Mouse (Mus musculus): ENCODE data around the gene Pank2. TPM values are rescaled to one million over a fixed set of nuclear protein-coding genes. Genes with fewer than 3 reads are reported as not detected.

Gene Pank2
- polyA plus RNA-seq, 1 experiment: 36.7 TPM

DNA sequence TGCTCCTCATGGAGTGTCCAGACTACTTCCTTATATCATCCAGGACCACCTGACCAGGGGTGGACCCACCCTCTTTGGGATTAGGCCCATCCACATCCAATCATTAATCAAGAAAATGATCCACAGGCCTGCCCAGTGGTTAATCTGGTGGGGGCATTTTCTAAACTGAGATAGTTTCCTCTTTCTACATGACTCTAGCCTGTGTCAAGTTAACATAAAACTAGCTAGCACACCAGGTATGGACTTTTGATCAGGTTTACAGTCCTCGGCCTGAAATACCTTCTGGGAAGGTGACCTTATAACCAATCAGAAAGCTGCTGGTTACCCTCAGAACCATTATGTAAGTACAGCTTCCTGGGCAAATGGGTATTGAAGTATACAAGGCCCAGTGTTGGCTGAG lies 66.7 kb downstream of the Pank2 start:
- Histone ChIP-seq H3K27me3 (ENCODE audit: control insufficient read depth, insufficient read depth, low read length) (no peaks in the 10 kb centered on the region), H3K4me3 (replicated peaks; ENCODE audit: insufficient read depth, low read depth, low read length) (no peak overlapping the region), H3K4me1 (ENCODE audit: control insufficient read depth, insufficient read depth, low read length) (no peaks in the 10 kb centered on the region; the same call in 1 of the 2 replicates), H3K27ac (ENCODE audit: insufficient read depth, low read length) (no peak overlapping the region)
- WGBS: 100% methylated on average over 1 of the region's 1 CpGs
- DNase-seq: no peak
- TF ChIP-seq CTCF (IDR thresholded peaks at IDR 0.05; ENCODE audit: borderline replicate concordance, insufficient read depth, low read depth, low read length) (no peak), POLR2A (IDR thresholded peaks at IDR 0.05; ENCODE audit: borderline replicate concordance, insufficient read depth, low read length) (no peak)

DNA sequence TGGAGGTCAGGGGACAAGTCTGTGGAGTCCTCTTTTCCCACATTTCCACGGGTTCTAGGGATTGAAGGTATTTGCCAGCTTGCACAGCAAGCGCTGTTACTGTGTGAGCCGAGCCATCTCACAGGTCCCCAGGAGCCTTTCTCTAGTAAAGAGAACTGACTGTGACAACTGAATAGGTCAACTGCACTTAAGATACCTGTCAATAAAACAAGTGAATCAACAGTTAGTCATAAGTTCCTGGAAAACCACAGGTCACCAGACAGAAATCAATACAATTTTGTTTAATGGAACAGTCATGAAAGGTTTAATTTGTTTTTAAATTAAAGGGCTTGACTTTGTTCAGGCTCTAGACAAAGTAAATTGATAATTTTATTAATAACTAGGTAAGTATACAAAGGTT lies 68.3 kb downstream of the Pank2 start:
- 36% methylated on average over 3 of the region's 3 CpGs for WGBS
- H3K4me1 ChIP-seq (ENCODE audit: control insufficient read depth, insufficient read depth, low read length): no peaks in the 10 kb centered on the region
- TF ChIP-seq POLR2A (IDR thresholded peaks at IDR 0.05; ENCODE audit: borderline replicate concordance, insufficient read depth, low read length) (no peak), CTCF (IDR thresholded peaks at IDR 0.05; ENCODE audit: borderline replicate concordance, insufficient read depth, low read depth, low read length) (no peak)
- no peak overlapping the region for H3K4me3 ChIP-seq (replicated peaks; ENCODE audit: insufficient read depth, low read depth, low read length)
- no peak for DNase-seq
- no peak overlapping the region for H3K27ac ChIP-seq (ENCODE audit: insufficient read depth, low read length)
- H3K27me3 ChIP-seq (ENCODE audit: control insufficient read depth, insufficient read depth, low read length): no peaks in the 10 kb centered on the region

DNA sequence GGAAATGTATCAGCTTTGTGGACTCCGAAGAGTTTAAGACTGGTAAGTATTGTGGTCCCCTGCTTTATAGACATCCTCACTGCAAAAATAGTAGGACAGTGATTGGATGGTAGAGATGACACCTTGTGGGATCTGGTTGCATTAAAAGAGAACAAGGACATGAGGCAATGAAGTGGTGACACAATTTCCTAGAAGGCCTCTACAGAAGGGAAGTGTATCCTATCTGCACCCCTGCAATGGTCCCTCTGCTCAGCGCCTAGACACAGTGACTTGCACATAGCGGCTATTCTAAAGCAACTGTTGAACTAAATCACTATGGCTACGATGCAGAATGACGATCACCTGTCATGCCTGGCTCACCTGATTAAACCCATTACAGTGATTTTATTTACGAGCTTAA lies 75.3 kb downstream of the Pank2 start:
- WGBS: 92% methylated on average over 6 of the region's 6 CpGs
- Histone ChIP-seq H3K27ac (ENCODE audit: insufficient read depth, low read length) (no peak overlapping the region), H3K27me3 (ENCODE audit: control insufficient read depth, insufficient read depth, low read length) (no peaks in the 10 kb centered on the region), H3K4me1 (ENCODE audit: control insufficient read depth, insufficient read depth, low read length) (no peaks in the 10 kb centered on the region), H3K4me3 (replicated peaks; ENCODE audit: insufficient read depth, low read depth, low read length) (no peak overlapping the region)
- TF ChIP-seq POLR2A (IDR thresholded peaks at IDR 0.05; ENCODE audit: borderline replicate concordance, insufficient read depth, low read length) (no peak), CTCF (IDR thresholded peaks at IDR 0.05; ENCODE audit: borderline replicate concordance, insufficient read depth, low read depth, low read length) (no peak)
- DNase-seq: no peak

DNA sequence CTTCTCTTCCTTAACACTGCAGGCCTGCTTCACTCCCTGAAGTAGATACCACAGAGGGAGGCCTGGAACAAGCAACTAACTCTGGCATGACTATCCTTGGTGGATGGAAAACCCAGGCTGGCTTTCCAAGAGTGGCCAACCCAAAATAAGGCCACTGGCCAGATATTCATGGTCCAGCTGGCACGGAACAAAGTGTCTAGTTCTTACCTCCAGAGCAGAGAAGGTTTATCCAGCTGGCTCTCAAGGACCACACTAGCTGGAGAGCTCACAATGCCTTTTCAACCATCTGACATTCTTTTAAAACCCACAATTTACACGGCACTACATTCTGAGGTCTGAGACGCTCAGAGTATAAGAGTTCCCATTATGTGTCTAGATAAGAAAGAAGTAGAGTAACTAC lies 82.2 kb downstream of the Pank2 start:
- TF ChIP-seq CTCF (IDR thresholded peaks at IDR 0.05; ENCODE audit: borderline replicate concordance, insufficient read depth, low read depth, low read length): no peak
- no peak for TF ChIP-seq POLR2A (IDR thresholded peaks at IDR 0.05; ENCODE audit: borderline replicate concordance, insufficient read depth, low read length)
- Histone ChIP-seq H3K4me3 (replicated peaks; ENCODE audit: insufficient read depth, low read depth, low read length) (no peak overlapping the region), H3K4me1 (ENCODE audit: control insufficient read depth, insufficient read depth, low read length) (peaks cover 3% of the 10 kb centered on the region; the same call in 1 of the 2 replicates), H3K27me3 (ENCODE audit: control insufficient read depth, insufficient read depth, low read length) (no peaks in the 10 kb centered on the region), H3K27ac (ENCODE audit: insufficient read depth, low read length) (no peak overlapping the region)
- 10% methylated on average over 3 of the region's 3 CpGs for WGBS
- DNase-seq: peak; percentile 69 to 86

DNA sequence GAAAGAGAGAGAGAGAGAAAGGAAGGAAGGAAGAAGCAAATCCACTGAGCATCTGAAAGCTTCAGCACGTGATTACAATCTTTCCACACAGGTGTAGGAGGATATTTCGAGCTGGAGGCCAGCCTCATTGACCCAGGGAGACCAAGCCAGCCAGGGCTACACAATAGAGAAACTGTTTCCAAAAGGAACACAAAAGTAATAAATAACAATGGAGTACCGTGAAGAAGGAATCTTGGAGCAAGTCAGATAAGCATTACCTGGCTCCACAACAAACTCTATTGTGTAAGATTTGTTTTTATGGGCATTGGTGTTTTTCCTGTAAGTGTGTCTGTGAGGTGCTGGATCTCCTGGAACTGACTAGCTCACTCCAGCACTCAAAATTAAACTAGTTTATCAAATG lies 83.3 kb downstream of the Pank2 start:
- WGBS: 67% methylated on average over 3 of the region's 3 CpGs
- Histone ChIP-seq H3K4me3 (replicated peaks; ENCODE audit: insufficient read depth, low read depth, low read length) (no peak overlapping the region), H3K27me3 (ENCODE audit: control insufficient read depth, insufficient read depth, low read length) (no peaks in the 10 kb centered on the region), H3K27ac (ENCODE audit: insufficient read depth, low read length) (no peak overlapping the region), H3K4me1 (ENCODE audit: control insufficient read depth, insufficient read depth, low read length) (peaks cover 3% of the 10 kb centered on the region; the same call in 1 of the 2 replicates)
- no peak for DNase-seq
- TF ChIP-seq CTCF (IDR thresholded peaks at IDR 0.05; ENCODE audit: borderline replicate concordance, insufficient read depth, low read depth, low read length): no peak
- TF ChIP-seq POLR2A (IDR thresholded peaks at IDR 0.05; ENCODE audit: borderline replicate concordance, insufficient read depth, low read length): no peak

Other genes starting within 250 kb of the Pank2 start
- gene Gfra4, start 219.4 kb upstream of the Pank2 start, polyA plus RNA-seq (2012; rRNA removed): 75.1 and 87.0 TPM in 2 replicates
- gene Adam33, start 198.7 kb upstream of the Pank2 start, polyA plus RNA-seq (2012; rRNA removed): 1.5 and 3.6 TPM in 2 replicates
- 0.07 and 0.17 TPM in 2 replicates for gene Siglec1, start 175.7 kb upstream of the Pank2 start, polyA plus RNA-seq (2012; rRNA removed)
- 7.8 and 8.0 TPM in 2 replicates for gene Hspa12b, start 135.2 kb upstream of the Pank2 start, polyA plus RNA-seq (2012; rRNA removed)
- gene Gm11037, start 129.0 kb upstream of the Pank2 start, polyA plus RNA-seq (2012; rRNA removed): not detected in 2 replicates
- gene 1700037H04Rik, start 102.4 kb upstream of the Pank2 start, polyA plus RNA-seq (2012; rRNA removed): 137 and 143 TPM in 2 replicates
- 66.2 and 72.5 TPM in 2 replicates for gene Cenpb, start 82.4 kb upstream of the Pank2 start, polyA plus RNA-seq (2012; rRNA removed)
- 25.7 and 26.4 TPM in 2 replicates for gene Cdc25b, start 75.5 kb upstream of the Pank2 start, polyA plus RNA-seq (2012; rRNA removed)
- 9.9 and 10.2 TPM in 2 replicates for gene Spef1, start 75.2 kb upstream of the Pank2 start, polyA plus RNA-seq (2012; rRNA removed)
- 43.7 and 44.7 TPM in 2 replicates for gene Ap5s1, start 55.4 kb upstream of the Pank2 start, polyA plus RNA-seq (2012; rRNA removed)
- 11.6 and 12.6 TPM in 2 replicates for gene Mavs, start 28.4 kb upstream of the Pank2 start, polyA plus RNA-seq (2012; rRNA removed)
- 14.5 and 14.6 TPM in 2 replicates for gene Rnf24, start 90.4 kb downstream of the Pank2 start, polyA plus RNA-seq (2012; rRNA removed)
- 93.0 and 93.4 TPM in 2 replicates for gene Smox, start 229.0 kb downstream of the Pank2 start, polyA plus RNA-seq (2012; rRNA removed)